Mouse (Mus musculus) MEL (cell line): ENCODE results near the gene Nck2. TPM values are rescaled to one million over a fixed set of nuclear protein-coding genes. Genes with fewer than 3 reads are reported as not detected.

Experiments used
- DNase-seq: peaks from one replicate; pipeline ENCODE4 v3.0.0; 2011; ENCODE audit warnings: low read depth, low spot score
- H3K27ac ChIP-seq: 2 replicates; pipeline ENCODE4 v1.5.1; 2012; ENCODE audit warnings: low read depth, mild to moderate bottlenecking, control low read depth, low read length, moderate library complexity; ENCODE audit not compliant: control insufficient read depth
- H3K27me3 ChIP-seq, 2 experiments: fragments of 150-350 bp in 1 of 2; sonication (generic) in 1 of 2; 2 replicates each; pipeline ENCODE4 v1.6.1; 2012; ENCODE audit warnings: low read length in 2 of 2, mild to moderate bottlenecking in 2 of 2, improper control_type of control experiment in 1 of 2, moderate library complexity in 1 of 2; ENCODE audit not compliant: insufficient read depth in 2 of 2, control insufficient read depth in 1 of 2
- H3K36me3 ChIP-seq, 2 experiments: 2 replicates each; pipeline ENCODE4 v1.6.1; 2012 to 2014; ENCODE audit warnings: low read length in 2 of 2, improper control_type of control experiment in 1 of 2, inconsistent platforms in 1 of 2, mild to moderate bottlenecking in 1 of 2; ENCODE audit not compliant: insufficient read depth in 2 of 2, control insufficient read depth in 1 of 2
- H3K4me1 ChIP-seq, 2 experiments: fragments of 150-350 bp in 1 of 2; sonication (generic) in 1 of 2; 2 replicates each; pipeline ENCODE4 v1.6.1; 2012; ENCODE audit warnings: low read length in 2 of 2, improper control_type of control experiment in 1 of 2, mild to moderate bottlenecking in 1 of 2; ENCODE audit not compliant: insufficient read depth in 2 of 2, control insufficient read depth in 1 of 2
- H3K4me3 ChIP-seq, 2 experiments: fragments of 150-350 bp in 1 of 2; sonication (generic) in 1 of 2; 2 replicates each; pipeline ENCODE4 v1.5.1; 2012; ENCODE audit warnings: low read depth in 2 of 2, low read length in 2 of 2, mild to moderate bottlenecking in 2 of 2, moderate library complexity in 2 of 2, control low read depth in 1 of 2, improper control_type of control experiment in 1 of 2; ENCODE audit not compliant: control insufficient read depth in 1 of 2, insufficient read depth in 1 of 2
- H3K79me2 ChIP-seq: 2 replicates; pipeline ENCODE4 v1.6.1; 2012; ENCODE audit warnings: mild to moderate bottlenecking, low read length, moderate library complexity; ENCODE audit not compliant: control insufficient read depth, poor library complexity, insufficient read depth
- H3K9ac ChIP-seq: 2 replicates; pipeline ENCODE4 v1.6.1; 2012; ENCODE audit warnings: low read depth, mild to moderate bottlenecking, control low read depth, low read length, moderate library complexity; ENCODE audit not compliant: control insufficient read depth, poor library complexity, severe bottlenecking
- H3K9me3 ChIP-seq: fragments of 150-350 bp; sonication (generic); replicated peaks from 2 replicates; pipeline ENCODE4 v1.6.1; 2012; ENCODE audit warnings: mild to moderate bottlenecking, low read length, improper control_type of control experiment, moderate library complexity; ENCODE audit not compliant: insufficient read depth
- BHLHE40 ChIP-seq: IDR thresholded peaks from 2 replicates; pipeline ENCODE4 v1.6.1; 2012; ENCODE audit warnings: low read depth, mild to moderate bottlenecking, inconsistent platforms, low read length, improper control_type of control experiment, borderline replicate concordance
- CHD1 ChIP-seq: IDR thresholded peaks from 2 replicates; pipeline ENCODE4 v1.6.1; 2012; ENCODE audit warnings: low read depth, mild to moderate bottlenecking, inconsistent platforms, low read length, improper control_type of control experiment
- CHD2 ChIP-seq: IDR thresholded peaks from 2 replicates; pipeline ENCODE4 v1.6.1; 2011; ENCODE audit warnings: low read length, improper control_type of control experiment
- CTCF ChIP-seq, 3 experiments: IDR thresholded peaks in 2 of 3; conservative IDR thresholded peaks in 1 of 3; 2 replicates each; pipeline ENCODE4 v1.5.1; 2011 to 2012; ENCODE audit warnings: low read length in 3 of 3, low read depth in 2 of 3, mild to moderate bottlenecking in 2 of 3, improper control_type of control experiment in 1 of 3, inconsistent platforms in 1 of 3, mixed read lengths in 1 of 3, moderate library complexity in 1 of 3; ENCODE audit not compliant: control insufficient read depth in 1 of 3, insufficient read depth in 1 of 3, poor library complexity in 1 of 3, severe bottlenecking in 1 of 3
- E2F4 ChIP-seq: IDR thresholded peaks from 2 replicates; pipeline ENCODE4 v1.6.1; 2011; ENCODE audit warnings: low read depth, low read length, improper control_type of control experiment, borderline replicate concordance
- ELF1 ChIP-seq: IDR thresholded peaks from 2 replicates; pipeline ENCODE4 v1.6.1; 2014; ENCODE audit warnings: low read depth, mild to moderate bottlenecking, inconsistent platforms, low read length, improper control_type of control experiment, moderate library complexity
- EP300 ChIP-seq, 2 experiments: IDR thresholded peaks; 2 replicates each; pipeline ENCODE4 v1.6.1; 2011; ENCODE audit warnings: improper control_type of control experiment in 2 of 2, low read length in 2 of 2, low read depth in 1 of 2, mild to moderate bottlenecking in 1 of 2
- ETS1 ChIP-seq: IDR thresholded peaks from 2 replicates; pipeline ENCODE4 v1.6.1; 2012; ENCODE audit warnings: low read depth, mild to moderate bottlenecking, inconsistent platforms, low read length, improper control_type of control experiment, moderate library complexity
- JUND ChIP-seq: IDR thresholded peaks from 2 replicates; pipeline ENCODE4 v1.6.1; 2011; ENCODE audit warnings: low read depth, mild to moderate bottlenecking, improper control_type of control experiment, low read length
- MAZ ChIP-seq: IDR thresholded peaks from 2 replicates; pipeline ENCODE4 v1.6.1; 2012; ENCODE audit warnings: low read depth, mild to moderate bottlenecking, inconsistent platforms, low read length, improper control_type of control experiment
- MYB ChIP-seq: IDR thresholded peaks from 2 replicates; pipeline ENCODE4 v1.6.1; 2011; ENCODE audit warnings: mild to moderate bottlenecking, low read depth, low read length, improper control_type of control experiment
- MYC ChIP-seq: IDR thresholded peaks from 2 replicates; pipeline ENCODE4 v1.6.1; 2011; ENCODE audit warnings: low read depth, mild to moderate bottlenecking, low read length, improper control_type of control experiment, moderate library complexity
- NRF1 ChIP-seq: IDR thresholded peaks from 2 replicates; pipeline ENCODE4 v1.6.1; 2014; ENCODE audit warnings: low read depth, mild to moderate bottlenecking, inconsistent platforms, low read length, improper control_type of control experiment, moderate library complexity; ENCODE audit not compliant: poor library complexity, insufficient read depth, severe bottlenecking
- POLR2A ChIP-seq, 2 experiments: IDR thresholded peaks; 2 replicates each; pipeline ENCODE4 v1.6.1; 2011 to 2012; ENCODE audit warnings: low read length in 2 of 2, mild to moderate bottlenecking in 2 of 2, control low read depth in 1 of 2, improper control_type of control experiment in 1 of 2, low read depth in 1 of 2, moderate library complexity in 1 of 2; ENCODE audit not compliant: control insufficient read depth in 1 of 2, insufficient read depth in 1 of 2, poor library complexity in 1 of 2
- POLR2AphosphoS2 ChIP-seq: IDR thresholded peaks from 2 replicates; pipeline ENCODE4 v1.6.1; 2011; ENCODE audit warnings: low read length, improper control_type of control experiment
- POLR2AphosphoS5 ChIP-seq: IDR thresholded peaks from 2 replicates; pipeline ENCODE4 v1.6.1; 2012; ENCODE audit warnings: low read depth, borderline replicate concordance, mild to moderate bottlenecking, inconsistent platforms, low read length, moderate library complexity, mixed read lengths
- RAD21 ChIP-seq: IDR thresholded peaks from 2 replicates; pipeline ENCODE4 v1.6.1; 2011; ENCODE audit warnings: mild to moderate bottlenecking, low read depth, low read length, improper control_type of control experiment
- RCOR1 ChIP-seq: IDR thresholded peaks from 2 replicates; pipeline ENCODE4 v1.6.1; 2012; ENCODE audit warnings: low read depth, mild to moderate bottlenecking, inconsistent platforms, low read length, improper control_type of control experiment
- SIN3A ChIP-seq: IDR thresholded peaks from 2 replicates; pipeline ENCODE4 v1.6.1; 2012; ENCODE audit warnings: low read length, improper control_type of control experiment, inconsistent platforms
- SMC3 ChIP-seq: IDR thresholded peaks from 2 replicates; pipeline ENCODE4 v1.6.1; 2011; ENCODE audit warnings: low read depth, low read length, improper control_type of control experiment
- TCF12 ChIP-seq: IDR thresholded peaks from 2 replicates; pipeline ENCODE4 v1.6.1; 2014; ENCODE audit warnings: low read depth, mild to moderate bottlenecking, inconsistent platforms, low read length, improper control_type of control experiment, moderate library complexity
- ZC3H11A ChIP-seq: IDR thresholded peaks from 2 replicates; pipeline ENCODE4 v1.6.1; 2012; ENCODE audit warnings: low read depth, mild to moderate bottlenecking, inconsistent platforms, low read length, improper control_type of control experiment
- ZNF384 ChIP-seq: IDR thresholded peaks from 2 replicates; pipeline ENCODE4 v1.6.1; 2012; ENCODE audit warnings: low read depth, mild to moderate bottlenecking, inconsistent platforms, low read length, improper control_type of control experiment
- polyA plus RNA-seq, 2 experiments: library from polyadenylated mRNA; stranded (reverse) in 1 of 2; unstranded in 1 of 2; fragments of >175 nt in 1 of 2; fragments of >200 nt in 1 of 2; gene quantifications; 2 replicates each; pipeline versions ENCODE4 v1.2.1 to v1.2.4; 2012; ENCODE audit warnings: low replicate concordance in 2 of 2, low read depth in 1 of 2; ENCODE audit not compliant: insufficient read length in 2 of 2, insufficient read depth in 1 of 2, missing spikeins in 1 of 2
- total RNA-seq: library from RNA; depleted of rRNA; stranded (reverse); fragments of 300-350 nt; gene quantifications from 2 replicates; pipeline ENCODE4 v1.2.3, GENCODE M21; 2012

The Nck2 gene
- total and polyA plus RNA-seq, 3 experiments = 9.4 to 12.4 TPM; not detected in 1

- TF ChIP-seq POLR2A (IDR thresholded peaks at IDR 0.05; ENCODE audit: control insufficient read depth in 1 of 2, insufficient read depth in 1 of 2, low read depth in 1 of 2, low read length in 2 of 2, poor library complexity in 1 of 2) = no peak
Observed at GRCm38 (mm10) chr1:43538716-43539115, 94.3 kb downstream of the Nck2 start (continued).

- Histone ChIP-seq H3K9me3 (no peaks in the 10 kb centered on the region), H3K27me3 (no peaks in the 10 kb centered on the region), H3K9ac (no peak overlapping the region), H3K36me3 (peaks cover 0 to 39% of the 10 kb centered on the region in 2 experiments; a peak in 2 of 4 replicates), H3K4me1 (peaks cover 27 to 35% of the 10 kb centered on the region in 2 experiments), H3K27ac (no peak overlapping the region), H3K4me3 (no peak overlapping the region), H3K79me2 (no peaks in the 10 kb centered on the region)
- TF ChIP-seq JUND = no peak
- TF ChIP-seq ZNF384 = no peak
- TF ChIP-seq NRF1 = no peak
- TF ChIP-seq CHD1 = no peak
- no peak for TF ChIP-seq RCOR1
- TF ChIP-seq MYC = no peak
- no peak for TF ChIP-seq TCF12
- no peak for TF ChIP-seq RAD21
- no peak for TF ChIP-seq SIN3A
- DNase-seq = no peak
Observed at GRCm38 (mm10) chr1:43539689-43540380, 95.5 kb downstream of the Nck2 start.

GRCm38 (mm10) chr1:43542339-43542738 is 98.0 kb downstream of the Nck2 start:
- H3K9ac ChIP-seq = no peak overlapping the region; the same call in 1 of the 2 replicates
- peaks cover 21 to 31% of the 10 kb centered on the region in 2 experiments for H3K4me1 ChIP-seq
- H3K27ac ChIP-seq = no peak overlapping the region
- H3K27me3 ChIP-seq = no peaks in the 10 kb centered on the region
- peak overlapping the region in 1 of 2 experiments; percentile 22; a peak in 1 of 4 replicates for H3K4me3 ChIP-seq
- no peak for TF ChIP-seq MYB
- TF ChIP-seq ELF1 = no peak
- TF ChIP-seq POLR2AphosphoS2 = no peak
- TF ChIP-seq EP300 (IDR thresholded peaks at IDR 0.05; ENCODE audit: low read depth in 1 of 2, low read length in 2 of 2) = peak; percentile 45 to 61
- TF ChIP-seq CTCF (IDR thresholded peaks at IDR 0.05 in 2 of 3, conservative IDR thresholded peaks at IDR 0.05 in 1 of 3; ENCODE audit: control insufficient read depth in 1 of 3, insufficient read depth in 1 of 3, low read depth in 2 of 3, low read length in 3 of 3, poor library complexity in 1 of 3, severe bottlenecking in 1 of 3) = no peak; a peak in 1 of 6 replicates
- 0 out of 2 replicates have a peak, but pooled peaks have one; percentile 4 for TF ChIP-seq SMC3
- no peak for TF ChIP-seq CHD2
- TF ChIP-seq MYC = no peak
- peak; percentile 29; the same call in 1 of the 2 replicates for TF ChIP-seq TCF12
- no peak for TF ChIP-seq ZC3H11A
- TF ChIP-seq ETS1 = 0 out of 2 replicates have a peak, but pooled peaks have one; percentile 34
- TF ChIP-seq BHLHE40 = no peak
- no peak; a peak in 1 of 4 replicates for TF ChIP-seq POLR2A (IDR thresholded peaks at IDR 0.05; ENCODE audit: control insufficient read depth in 1 of 2, insufficient read depth in 1 of 2, low read depth in 1 of 2, low read length in 2 of 2, poor library complexity in 1 of 2)
- TF ChIP-seq POLR2AphosphoS5 = no peak
- TF ChIP-seq MAZ = no peak
- TF ChIP-seq E2F4 = no peak
- peaks cover 0 to 24% of the 10 kb centered on the region in 2 experiments; a peak in 2 of 4 replicates for H3K36me3 ChIP-seq
- H3K9me3 ChIP-seq = no peaks in the 10 kb centered on the region
- no peaks in the 10 kb centered on the region for H3K79me2 ChIP-seq
- peak; percentile 44 for DNase-seq
